Mouse (Mus musculus): Measurements from ENCODE around the gene Pwp1.

DNA sequence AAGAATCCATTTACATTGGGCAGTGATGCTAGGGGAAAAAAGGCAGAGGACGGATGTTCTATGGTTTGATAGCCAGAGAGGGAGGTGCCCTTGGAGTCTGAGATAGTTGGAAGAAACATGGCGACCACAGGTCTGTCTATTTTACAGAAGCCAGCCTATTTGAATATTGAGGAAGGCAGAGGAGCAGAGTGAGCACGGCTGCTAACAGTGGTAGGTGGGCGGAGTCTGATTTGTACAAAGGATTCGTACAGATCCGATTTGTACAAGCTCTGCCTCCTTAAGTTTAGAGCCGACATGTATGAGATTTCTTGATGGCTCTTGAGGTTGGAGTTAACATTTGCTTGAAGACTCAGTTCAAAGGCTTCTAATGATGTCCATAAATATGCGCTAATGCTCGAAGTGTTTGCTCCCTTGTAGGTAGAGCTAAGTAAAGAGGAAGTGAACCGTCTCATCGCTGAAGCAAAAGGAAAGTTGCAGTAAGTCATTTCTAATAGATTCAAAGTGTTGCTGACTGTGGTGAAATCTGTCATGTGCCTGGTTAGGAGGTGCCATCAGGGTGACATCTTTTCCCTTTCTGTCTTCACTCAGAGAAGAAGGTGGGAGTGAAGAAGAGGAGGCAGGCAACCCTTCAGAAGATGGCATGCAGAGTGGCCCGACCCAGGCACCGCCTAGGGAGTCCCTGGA, 44.7 kb downstream of the Pwp1 start:
- TF ChIP-seq CTCF (IDR thresholded peaks at IDR 0.05; ENCODE audit: control insufficient read depth, insufficient read depth, insufficient read length) (no peak), USF1 (IDR thresholded peaks at IDR 0.05; ENCODE audit: low read depth) (no peak), CEBPB (IDR thresholded peaks at IDR 0.05; ENCODE audit: low read depth) (no peak)
